Mouse (Mus musculus) CH12.LX (cell line): ENCODE results near the gene Gm44965. TPM values are rescaled to one million over a fixed set of nuclear protein-coding genes. Genes with fewer than 3 reads are reported as not detected.

Experiments
- DNase-seq: peaks from one replicate; pipeline ENCODE4 v3.0.0-alpha.2; 2013; ENCODE audit errors: extremely low read depth
- H3K27ac ChIP-seq: 2 replicates; pipeline ENCODE4 v1.5.1; 2012; ENCODE audit warnings: low read depth, mild to moderate bottlenecking, control low read depth, moderate library complexity; ENCODE audit not compliant: insufficient read depth
- H3K27me3 ChIP-seq: replicated peaks from 2 replicates; pipeline ENCODE3; 2012; ENCODE audit warnings: inconsistent platforms
- H3K36me3 ChIP-seq, 2 experiments: replicated peaks in 1 of 2; 2 replicates each; pipeline versions ENCODE3 to v1.6.1; 2012; ENCODE audit warnings: inconsistent platforms in 1 of 2, low read length in 1 of 2, mild to moderate bottlenecking in 1 of 2, mixed read lengths in 1 of 2, moderate library complexity in 1 of 2; ENCODE audit not compliant: control insufficient read depth in 1 of 2, insufficient read depth in 1 of 2
- H3K4me1 ChIP-seq, 2 experiments: 2 replicates each; pipeline ENCODE4 v1.6.1; 2012; ENCODE audit warnings: inconsistent platforms in 1 of 2, moderate library complexity in 1 of 2; ENCODE audit not compliant: insufficient read depth in 2 of 2, control insufficient read depth in 1 of 2
- H3K4me2 ChIP-seq: 2 replicates; pipeline ENCODE4 v1.6.1; 2012; ENCODE audit warnings: low read depth, mild to moderate bottlenecking, control low read depth; ENCODE audit not compliant: poor library complexity, insufficient read depth, severe bottlenecking
- H3K4me3 ChIP-seq, 3 experiments: fragments of 150-350 bp in 1 of 3; sonication (generic) in 1 of 3; replicated peaks in 1 of 3; 2 replicates each; pipeline versions ENCODE3 to v1.5.1; 2011 to 2012; ENCODE audit warnings: low read depth in 2 of 3, low read length in 2 of 3, mild to moderate bottlenecking in 2 of 3, moderate library complexity in 2 of 3, control low read depth in 1 of 3, improper control_type of control experiment in 1 of 3, inconsistent platforms in 1 of 3, mixed read lengths in 1 of 3; ENCODE audit not compliant: poor library complexity in 1 of 3
- H3K79me2 ChIP-seq: replicated peaks from 2 replicates; pipeline ENCODE4 v1.6.1; 2012; ENCODE audit warnings: mild to moderate bottlenecking, moderate library complexity; ENCODE audit not compliant: control insufficient read depth, poor library complexity, insufficient read depth, severe bottlenecking; ENCODE audit errors: extremely low read depth
- H3K9ac ChIP-seq: 2 replicates; pipeline ENCODE4 v1.6.1; 2012; ENCODE audit warnings: low read depth, mild to moderate bottlenecking, control low read depth, moderate library complexity; ENCODE audit not compliant: insufficient read depth
- H3K9me3 ChIP-seq: replicated peaks from 2 replicates; pipeline ENCODE3; 2012; ENCODE audit warnings: low read length, inconsistent platforms, mixed read lengths
- BHLHE40 ChIP-seq: IDR thresholded peaks from 2 replicates; pipeline ENCODE4 v1.6.1; 2011; ENCODE audit warnings: mild to moderate bottlenecking, low read depth, low read length, improper control_type of control experiment
- CHD1 ChIP-seq: IDR thresholded peaks from 2 replicates; pipeline ENCODE4 v1.6.1; 2012; ENCODE audit warnings: low read depth, low read length, improper control_type of control experiment, inconsistent platforms
- CHD2 ChIP-seq: IDR thresholded peaks from 2 replicates; pipeline ENCODE4 v1.6.1; 2011; ENCODE audit warnings: low read length, improper control_type of control experiment
- ELF1 ChIP-seq: IDR thresholded peaks from 2 replicates; pipeline ENCODE4 v1.6.1; 2014; ENCODE audit warnings: low read depth, mild to moderate bottlenecking, inconsistent platforms, low read length, improper control_type of control experiment
- ETS1 ChIP-seq: conservative IDR thresholded peaks from 2 replicates; pipeline ENCODE4 v1.6.1; 2012; ENCODE audit warnings: low read depth, mild to moderate bottlenecking, inconsistent platforms, low read length, improper control_type of control experiment, moderate library complexity
- HCFC1 ChIP-seq: IDR thresholded peaks from 2 replicates; pipeline ENCODE4 v1.6.1; 2012; ENCODE audit warnings: low read depth, mild to moderate bottlenecking, inconsistent platforms, low read length, improper control_type of control experiment
- IRF4 ChIP-seq: IDR thresholded peaks from 2 replicates; pipeline ENCODE4 v1.6.1; 2014; ENCODE audit warnings: low read depth, mild to moderate bottlenecking, inconsistent platforms, low read length, improper control_type of control experiment
- JUND ChIP-seq: conservative IDR thresholded peaks from 2 replicates; pipeline ENCODE4 v1.6.1; 2011; ENCODE audit warnings: low read depth, low read length, improper control_type of control experiment
- KAT2A ChIP-seq: IDR thresholded peaks from 2 replicates; pipeline ENCODE4 v1.6.1; 2012; ENCODE audit warnings: low read length, improper control_type of control experiment, inconsistent platforms; ENCODE audit not compliant: insufficient replicate concordance
- MAFK ChIP-seq: IDR thresholded peaks from 2 replicates; pipeline ENCODE4 v1.6.1; 2011; ENCODE audit warnings: low read length, improper control_type of control experiment; ENCODE audit not compliant: insufficient replicate concordance
- MAZ ChIP-seq: IDR thresholded peaks from 2 replicates; pipeline ENCODE4 v1.6.1; 2012; ENCODE audit warnings: low read depth, mild to moderate bottlenecking, inconsistent platforms, low read length, improper control_type of control experiment, moderate library complexity
- MEF2A ChIP-seq: IDR thresholded peaks from 2 replicates; pipeline ENCODE4 v1.6.1; 2014; ENCODE audit warnings: low read depth, mild to moderate bottlenecking, inconsistent platforms, low read length, improper control_type of control experiment, borderline replicate concordance
- MXI1 ChIP-seq: IDR thresholded peaks from 2 replicates; pipeline ENCODE4 v1.6.1; 2011; ENCODE audit warnings: mild to moderate bottlenecking, low read depth, low read length, improper control_type of control experiment
- MYC ChIP-seq: IDR thresholded peaks from 2 replicates; pipeline ENCODE4 v1.6.1; 2011; ENCODE audit warnings: low read depth, mild to moderate bottlenecking, improper control_type of control experiment, low read length
- NELFE ChIP-seq: IDR thresholded peaks from 2 replicates; pipeline ENCODE4 v1.6.1; 2011; ENCODE audit warnings: low read depth, low read length, improper control_type of control experiment
- NRF1 ChIP-seq: IDR thresholded peaks from 2 replicates; pipeline ENCODE4 v1.6.1; 2014; ENCODE audit warnings: low read depth, mild to moderate bottlenecking, inconsistent platforms, low read length, improper control_type of control experiment, moderate library complexity
- PAX5 ChIP-seq: IDR thresholded peaks from 2 replicates; pipeline ENCODE4 v1.6.1; 2012; ENCODE audit warnings: low read length, inconsistent platforms, mixed read lengths
- POLR2A ChIP-seq: IDR thresholded peaks from 2 replicates; pipeline ENCODE4 v1.6.1; 2011; ENCODE audit warnings: low read depth, mild to moderate bottlenecking, improper control_type of control experiment, low read length
- POLR2AphosphoS2 ChIP-seq: IDR thresholded peaks from 2 replicates; pipeline ENCODE4 v1.6.1; 2011; ENCODE audit warnings: low read depth, low read length, improper control_type of control experiment
- RAD21 ChIP-seq: IDR thresholded peaks from 2 replicates; pipeline ENCODE4 v1.6.1; 2011; ENCODE audit warnings: low read depth, mild to moderate bottlenecking, low read length, improper control_type of control experiment, moderate library complexity
- RCOR1 ChIP-seq: conservative IDR thresholded peaks from 2 replicates; pipeline ENCODE4 v1.6.1; 2012; ENCODE audit warnings: low read depth, mild to moderate bottlenecking, inconsistent platforms, low read length, improper control_type of control experiment
- SIN3A ChIP-seq: IDR thresholded peaks from 2 replicates; pipeline ENCODE4 v1.6.1; 2012; ENCODE audit warnings: low read length, improper control_type of control experiment, inconsistent platforms
- SMC3 ChIP-seq: IDR thresholded peaks from 2 replicates; pipeline ENCODE4 v1.6.1; 2011; ENCODE audit warnings: low read depth, low read length, improper control_type of control experiment
- UBTF ChIP-seq: IDR thresholded peaks from 2 replicates; pipeline ENCODE4 v1.6.1; 2012; ENCODE audit warnings: low read depth, mild to moderate bottlenecking, inconsistent platforms, low read length, improper control_type of control experiment, moderate library complexity
- USF1 ChIP-seq: IDR thresholded peaks from 2 replicates; pipeline ENCODE4 v1.6.1; 2014; ENCODE audit warnings: low read depth, mild to moderate bottlenecking, inconsistent platforms, low read length, improper control_type of control experiment
- USF2 ChIP-seq: conservative IDR thresholded peaks from 2 replicates; pipeline ENCODE4 v1.6.1; 2011; ENCODE audit warnings: low read depth, low read length, improper control_type of control experiment
- ZC3H11A ChIP-seq: IDR thresholded peaks from 2 replicates; pipeline ENCODE4 v1.6.1; 2012; ENCODE audit warnings: low read depth, mild to moderate bottlenecking, inconsistent platforms, low read length, improper control_type of control experiment
- ZMIZ1 ChIP-seq: IDR thresholded peaks from 2 replicates; pipeline ENCODE4 v1.6.1; 2012; ENCODE audit warnings: low read depth, mild to moderate bottlenecking, inconsistent platforms, low read length, improper control_type of control experiment
- ZNF384 ChIP-seq: IDR thresholded peaks from 2 replicates; pipeline ENCODE4 v1.6.1; 2012; ENCODE audit warnings: low read depth, low read length, improper control_type of control experiment, inconsistent platforms
- dilution Hi-C: fragments of 300-500 bp; cut with MboI; formaldehyde crosslinking; loops from 2 replicates; pipeline ENCODE4 v1.14.3; 2020; ENCODE audit warnings: low sequenced_read_pairs; ENCODE audit not compliant: extremely low pct_unique_long_range_greater_than_20kb, extremely low pct_ligation_motif_present
- in situ Hi-C: fragments of 300-500 bp; cut with MboI; formaldehyde crosslinking; loops from 3 replicates; pipeline ENCODE4 v1.14.3; 2019; ENCODE audit warnings: low sequenced_read_pairs, low pct_ligation_motif_present, low pct_unique_long_range_greater_than_20kb, mixed read lengths
- polyA plus RNA-seq: library from polyadenylated mRNA; unstranded; fragments of >175 nt; gene quantifications from 2 replicates; pipeline ENCODE4 v1.2.1, GENCODE M21; 2012; ENCODE audit warnings: low read depth; ENCODE audit not compliant: insufficient read length
- total RNA-seq, 2 experiments: library from RNA; depleted of rRNA; stranded (reverse); fragments of 300-350 nt in 1 of 2; fragments of >200 nt in 1 of 2; gene quantifications; 2 replicates each; pipeline ENCODE4 v1.2.3; 2012 to 2014

Gene Gm44965
- total and polyA plus RNA-seq, 3 experiments = not detected

DNA sequence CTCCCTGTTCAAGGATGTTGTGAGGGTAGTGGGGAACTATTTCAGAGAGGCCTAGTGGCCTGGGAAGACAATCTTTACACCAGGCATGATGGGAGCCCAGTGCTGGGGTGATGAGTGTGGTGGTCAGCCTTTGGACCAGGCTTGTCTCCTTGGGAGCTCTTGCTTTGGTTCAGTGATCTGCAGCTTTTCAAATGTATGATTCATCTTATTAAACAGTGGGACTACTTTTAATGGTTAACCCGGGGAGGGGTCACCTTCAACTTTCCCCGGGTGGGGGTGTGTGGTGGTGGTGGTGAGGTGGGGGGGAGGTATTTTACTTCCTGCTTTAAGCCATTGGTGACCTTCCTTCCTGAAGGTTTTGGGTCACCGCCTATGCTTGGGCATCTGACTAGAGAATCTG lies 34.6 kb downstream of the Gm44965 start:
- Histone ChIP-seq H3K4me3 (no peak overlapping the region), H3K79me2 (no peaks in the 10 kb centered on the region; the same call in 1 of the 2 replicates), H3K27ac (no peak overlapping the region), H3K9me3 (no peaks in the 10 kb centered on the region), H3K9ac (peak overlapping the region; percentile 22; the same call in 1 of the 2 replicates), H3K4me1 (peaks cover 7 to 25% of the 10 kb centered on the region in 2 experiments; a peak in 2 of 4 replicates), H3K27me3 (no peaks in the 10 kb centered on the region), H3K36me3 (peaks cover 7 to 60% of the 10 kb centered on the region in 2 experiments), H3K4me2 (peak overlapping the region; percentile 61)
- dilution Hi-C loops = loop anchor here (25.0 kb wide), 1 partner anchor 134 kb away; the partner anchor contains the start of gene Gimap3
- in situ Hi-C loops = loop anchor here (5.0 to 25.0 kb wide), 2 partner anchors 71 to 334 kb away; partner anchors contain the start of gene Doxl2
- TF ChIP-seq MXI1 = no peak
- TF ChIP-seq RAD21 = no peak
- TF ChIP-seq CHD2 = no peak
- no peak for TF ChIP-seq ZMIZ1
- no peak for TF ChIP-seq USF2
- TF ChIP-seq PAX5 = no peak
- no peak for DNase-seq

- peaks cover 3 to 22% of the 10 kb centered on the region in 2 experiments; a peak in 2 of 4 replicates for H3K4me1 ChIP-seq
- peaks cover 7 to 57% of the 10 kb centered on the region in 2 experiments for H3K36me3 ChIP-seq
- dilution Hi-C loops = loop anchor here (25.0 kb wide), 1 partner anchor 133 kb away; the partner anchor contains the start of gene Gimap3
- no peaks in the 10 kb centered on the region for H3K9me3 ChIP-seq
- H3K79me2 ChIP-seq = no peaks in the 10 kb centered on the region; the same call in 1 of the 2 replicates
- no peak overlapping the region for H3K27ac ChIP-seq
- in situ Hi-C loops = loop anchor here (5.0 to 25.0 kb wide), 2 partner anchors 72 to 333 kb away; partner anchors contain the start of gene Doxl2
- H3K27me3 ChIP-seq = no peaks in the 10 kb centered on the region
- peak overlapping the region; percentile 22; the same call in 1 of the 2 replicates for H3K9ac ChIP-seq
- peak overlapping the region; percentile 61 for H3K4me2 ChIP-seq
- DNase-seq = no peak
- H3K4me3 ChIP-seq = peak overlapping the region in 1 of 3 experiments; percentile 51
- TF ChIP-seq BHLHE40 = no peak
- TF ChIP-seq MAZ = no peak
- no peak for TF ChIP-seq PAX5
- no peak for TF ChIP-seq SIN3A
- TF ChIP-seq NRF1 = peak; percentile 77
- TF ChIP-seq ZMIZ1 = no peak
- no peak for TF ChIP-seq RCOR1
- no peak for TF ChIP-seq ETS1
- TF ChIP-seq UBTF = no peak
- no peak for TF ChIP-seq SMC3
- no peak for TF ChIP-seq NELFE
- TF ChIP-seq MYC = no peak
- no peak for TF ChIP-seq IRF4
- TF ChIP-seq POLR2A = peak; percentile 30; the same call in 1 of the 2 replicates
- no peak for TF ChIP-seq POLR2AphosphoS2
- TF ChIP-seq ELF1 = peak; percentile 48; the same call in 1 of the 2 replicates
- no peak for TF ChIP-seq JUND
- TF ChIP-seq USF2 = no peak
- no peak for TF ChIP-seq CHD1
- TF ChIP-seq CHD2 = no peak
- no peak for TF ChIP-seq HCFC1
- no peak for TF ChIP-seq ZNF384
- TF ChIP-seq MXI1 = no peak
- TF ChIP-seq USF1 = no peak
- TF ChIP-seq MEF2A = no peak
- TF ChIP-seq KAT2A = no peak
- no peak for TF ChIP-seq MAFK
- no peak for TF ChIP-seq ZC3H11A
Observed at GRCm38 (mm10) chr6:48628808-48629660, 35.3 kb downstream of the Gm44965 start.
